Mouse (Mus musculus) hematopoietic stem cell, adult 5-6 weeks (primary cell): ENCODE measurements around the gene Gpr88. TPM values are rescaled to one million over a fixed set of nuclear protein-coding genes. Genes with fewer than 3 reads are reported as not detected.
A peak's percentile ranks its signal among the peaks of the same experiment; 100 is the strongest.
"Not testable (repeated sequence)": the region's sequence is repeated elsewhere in the genome, so short reads cannot be mapped to it uniquely, and the experiment has no call there.

ENCODE experiments used
- ATAC-seq, 2 experiments: fragments of 125-278 bp in 1 of 2; replicated peaks in 1 of 2; 2 replicates each; pipeline ENCODE4 v1.8.0; 2016 to 2017; ENCODE audit warnings: inconsistent platforms in 2 of 2, mild to moderate bottlenecking in 2 of 2, moderate number of reproducible peaks in 2 of 2, low read depth in 1 of 2, moderate TSS enrichment in 1 of 2; ENCODE audit not compliant: low FRiP score in 2 of 2, poor library complexity in 2 of 2, severe bottlenecking in 2 of 2, insufficient read depth in 1 of 2, low TSS enrichment in 1 of 2
- total RNA-seq: library from RNA; stranded (forward); fragments of 172-1452, 232-1000 nt; gene quantifications from 2 replicates; pipeline ENCODE4 v1.2.3, GENCODE M21; 2017

Gpr88 gene
- total RNA-seq, 1 experiment from 2014 or later = not detected

DNA sequence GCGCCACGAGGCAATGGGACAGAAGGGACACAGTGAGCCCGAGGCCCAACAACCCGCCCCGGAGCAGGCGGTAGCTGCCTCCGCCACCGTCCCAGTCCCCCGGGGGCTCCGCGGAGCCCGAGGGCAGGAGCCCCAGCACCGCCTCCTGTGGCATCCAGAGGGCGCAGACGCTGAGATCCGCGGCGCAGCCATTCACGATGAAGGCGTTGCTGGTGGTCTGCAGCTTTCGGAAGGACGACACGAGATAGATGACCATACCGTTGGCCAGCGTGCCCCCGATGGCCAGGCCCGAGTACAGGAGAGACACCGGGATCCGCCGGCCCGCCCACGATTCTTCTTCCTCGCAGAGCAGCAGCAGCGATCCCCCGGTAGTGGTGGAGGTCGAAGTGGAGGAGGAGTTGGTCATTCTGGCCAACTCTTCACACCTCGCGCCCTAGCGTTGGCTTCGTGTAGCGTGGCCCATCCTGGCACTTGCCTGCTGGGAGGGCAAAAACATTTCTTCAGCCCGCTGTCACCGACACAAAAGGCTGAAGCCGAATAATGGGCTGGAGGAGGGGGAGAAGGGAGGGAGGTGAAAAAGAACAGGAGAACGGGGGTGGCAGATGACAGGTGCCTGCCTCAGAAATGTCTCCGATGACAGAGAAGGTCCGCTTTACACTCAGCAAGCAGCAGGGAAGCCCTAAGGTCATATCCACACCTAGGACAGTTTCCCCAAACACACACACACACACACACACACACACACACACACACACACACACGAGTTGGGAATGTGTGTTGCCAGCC, 855 bp downstream of the Gpr88 start:
- peak; percentile 28 to 36; a peak in 3 of 4 replicates for ATAC-seq

DNA sequence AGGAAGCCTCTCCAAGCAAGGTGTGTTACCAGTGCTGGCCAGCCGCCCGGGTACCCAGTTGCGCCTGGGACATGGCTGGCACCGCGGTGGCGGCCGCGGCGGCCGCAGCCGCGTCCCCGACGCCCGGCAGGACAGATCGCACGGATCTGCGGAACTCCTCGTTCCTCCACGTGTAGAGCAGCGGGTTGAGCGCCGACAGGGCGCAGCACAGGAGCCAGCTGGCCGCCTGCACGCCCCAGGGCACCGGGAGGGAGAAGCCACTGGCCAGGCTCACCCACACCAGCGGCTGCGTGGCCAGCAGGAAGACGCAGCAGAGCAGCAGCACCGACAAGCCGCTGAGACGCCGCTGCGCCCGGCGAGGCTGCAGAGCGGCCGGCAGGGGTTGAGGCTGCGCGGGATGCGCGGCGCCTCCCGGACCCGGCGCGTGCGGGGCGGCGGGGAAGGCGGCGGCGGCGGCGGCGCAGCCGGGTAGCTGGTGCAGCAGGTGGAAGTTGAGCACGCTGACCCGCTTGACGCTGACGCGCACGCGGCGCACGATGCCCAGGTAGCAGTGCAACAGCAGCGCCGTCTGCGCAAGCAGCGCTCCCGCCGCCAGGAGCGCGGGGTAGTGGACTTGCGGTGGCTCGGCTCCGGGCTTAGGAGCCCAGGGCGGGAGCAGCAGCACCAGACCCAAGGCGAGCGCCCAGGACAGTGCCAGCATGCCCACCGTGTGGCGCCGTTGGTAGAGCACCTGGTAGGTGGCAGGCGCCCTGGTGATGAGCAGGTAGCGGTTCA, 1.6 kb downstream of the Gpr88 start:
- peak; percentile 16 to 25; a peak in 3 of 4 replicates for ATAC-seq

DNA sequence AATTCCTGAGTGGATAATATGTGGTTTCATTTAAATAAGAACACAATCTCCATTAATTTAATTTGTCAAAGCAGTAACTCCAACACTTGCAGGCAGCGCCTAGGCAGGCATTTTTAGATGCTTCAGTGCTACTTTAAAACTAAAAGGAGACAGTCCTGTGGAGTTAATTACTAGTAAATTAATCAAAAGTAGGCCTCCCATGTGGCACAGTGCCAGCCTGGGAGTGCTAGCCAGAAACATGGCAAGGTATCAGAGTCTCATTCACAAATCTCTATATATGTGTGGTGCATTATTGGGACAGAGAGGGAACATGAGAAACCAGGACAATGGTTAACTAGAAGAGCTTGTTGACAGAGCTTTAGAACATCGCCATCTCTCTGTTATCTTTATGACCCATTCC, 4.3 kb downstream of the Gpr88 start:
- no peak for ATAC-seq

DNA sequence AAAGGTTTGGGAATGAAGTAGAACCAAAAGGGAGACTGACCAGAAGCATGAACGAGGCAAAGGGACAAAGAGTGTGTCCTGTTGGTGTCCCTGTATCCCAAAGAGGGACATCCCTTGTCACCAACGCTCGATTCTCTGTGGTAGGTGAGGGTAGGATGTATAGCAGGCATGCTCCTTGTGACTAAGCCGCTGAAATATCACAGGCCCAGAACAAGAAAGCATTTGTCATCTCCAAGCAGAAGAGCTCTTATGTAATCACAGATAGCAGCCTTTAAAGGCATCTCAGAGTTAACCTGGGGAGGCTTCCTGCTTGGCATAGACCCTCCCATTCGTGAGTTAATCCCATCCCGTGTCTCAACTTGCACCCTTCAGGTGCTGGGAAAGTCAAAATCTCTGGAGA, 8.8 kb downstream of the Gpr88 start:
- ATAC-seq = no peak

DNA sequence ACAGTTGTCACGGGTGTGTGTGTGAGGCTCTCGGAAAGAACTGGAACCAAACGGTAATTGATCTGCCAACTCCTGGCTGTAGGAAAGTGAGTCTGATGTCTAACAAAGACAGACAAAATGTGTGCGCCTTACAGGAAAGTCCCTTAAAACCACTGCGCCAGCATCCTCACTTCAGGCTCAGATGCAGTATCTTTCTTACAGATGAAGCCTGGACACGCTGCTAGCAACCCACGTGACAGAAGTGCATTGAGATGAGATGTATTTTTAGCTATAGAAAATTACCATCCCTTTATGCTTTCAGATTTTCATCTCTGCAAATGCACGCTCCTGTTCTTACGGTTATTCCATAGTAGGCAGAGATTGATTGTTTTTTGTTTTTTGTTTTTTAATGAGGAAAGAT, 10.6 kb downstream of the Gpr88 start:
- ATAC-seq = no peak

DNA sequence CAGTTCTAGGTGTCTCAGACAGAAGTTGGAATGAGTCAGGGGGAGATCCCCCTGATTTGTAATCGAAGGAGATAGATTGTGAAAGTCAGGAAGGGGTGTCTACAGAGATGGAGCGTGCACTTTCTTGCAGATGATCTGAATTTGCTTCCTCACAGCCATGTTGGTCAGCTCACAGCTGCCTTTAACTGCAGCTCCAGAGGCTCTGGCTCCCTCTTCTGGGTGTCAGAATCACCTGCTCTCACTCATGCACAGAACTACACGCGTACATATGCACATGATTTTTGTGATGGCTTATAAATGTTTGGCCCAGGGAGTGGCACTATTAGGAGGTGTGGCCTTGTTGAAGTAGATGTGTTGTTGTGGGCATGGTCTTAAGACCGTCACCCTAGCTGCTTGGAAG, 15.8 kb downstream of the Gpr88 start:
- no peak for ATAC-seq

DNA sequence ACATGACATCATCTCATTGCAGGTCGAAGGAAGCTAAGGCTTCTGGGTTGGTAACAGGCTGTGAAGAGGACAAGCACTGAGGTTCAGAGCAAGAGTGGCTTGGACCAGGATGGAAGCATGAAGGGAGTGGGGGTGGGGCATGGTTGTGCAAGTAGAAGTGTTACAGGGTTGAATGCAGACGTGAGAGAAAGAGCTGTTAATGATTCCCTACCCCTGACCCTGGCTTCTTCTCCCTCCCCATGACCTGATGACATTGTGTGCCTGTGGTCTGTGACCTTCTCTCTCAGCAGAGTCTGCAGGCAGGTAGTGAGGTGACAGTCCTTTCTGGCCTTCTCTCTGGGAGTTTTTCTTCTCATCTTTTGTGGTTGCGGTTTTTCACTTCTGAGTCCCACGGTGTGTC, 16.4 kb downstream of the Gpr88 start:
- ATAC-seq = no peak

DNA sequence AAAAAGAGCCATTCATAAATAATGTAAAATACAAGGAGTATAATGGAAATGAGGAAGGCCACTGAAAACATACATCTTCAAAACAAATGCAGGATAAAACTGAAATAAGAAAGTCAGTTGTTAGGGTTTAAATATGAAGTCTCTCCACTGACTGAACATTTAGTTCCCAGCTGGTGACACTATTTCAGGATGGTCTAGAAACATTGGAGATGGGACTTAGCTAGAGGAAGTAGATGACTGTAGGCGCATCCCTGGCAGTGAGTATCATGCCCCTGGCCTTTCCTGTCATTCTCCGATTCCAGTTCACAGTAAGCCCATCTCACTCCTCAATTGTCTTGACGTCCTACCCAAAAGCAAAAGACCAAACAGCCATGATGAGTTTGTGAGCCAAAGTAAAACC, 19.8 kb downstream of the Gpr88 start:
- no peak for ATAC-seq

DNA sequence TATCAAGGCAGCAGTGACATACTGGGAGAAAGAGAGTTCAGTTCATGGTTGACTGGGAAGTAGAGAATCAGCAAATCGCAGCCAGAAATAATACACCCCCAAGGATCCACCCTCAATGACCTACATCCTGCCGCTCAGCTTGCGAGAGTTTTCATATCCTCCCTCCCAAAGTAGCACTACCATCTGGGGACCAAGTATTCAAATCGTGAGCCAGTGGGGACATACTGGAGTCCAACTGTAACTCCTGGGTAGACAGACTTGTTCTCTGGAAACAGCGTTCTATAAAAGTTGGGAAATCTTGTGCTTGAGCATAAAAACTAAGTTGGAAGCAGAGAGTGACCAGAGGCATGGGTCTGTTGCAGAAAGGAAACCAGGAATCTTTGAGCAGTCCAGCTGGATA, 20.5 kb downstream of the Gpr88 start:
- ATAC-seq = no peak

DNA sequence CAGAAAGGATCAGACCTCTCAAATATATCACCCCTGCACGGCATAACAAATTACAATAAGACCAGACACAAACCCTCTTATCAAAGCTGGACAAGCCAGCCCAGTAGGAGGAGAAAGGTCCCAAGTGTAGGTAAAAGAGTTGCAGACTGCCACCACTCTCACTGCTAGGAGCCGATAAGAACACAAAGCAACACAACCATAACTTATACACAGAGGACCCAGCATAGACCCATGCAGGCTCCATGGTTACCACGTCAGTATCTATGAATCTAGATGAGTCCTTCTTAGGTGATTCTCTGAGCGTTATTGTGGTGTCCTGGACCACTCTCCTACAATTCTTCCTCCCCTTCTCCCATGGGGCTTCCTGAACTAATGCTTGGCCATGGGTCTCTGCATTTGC, 24.0 kb downstream of the Gpr88 start:
- no peak for ATAC-seq

DNA sequence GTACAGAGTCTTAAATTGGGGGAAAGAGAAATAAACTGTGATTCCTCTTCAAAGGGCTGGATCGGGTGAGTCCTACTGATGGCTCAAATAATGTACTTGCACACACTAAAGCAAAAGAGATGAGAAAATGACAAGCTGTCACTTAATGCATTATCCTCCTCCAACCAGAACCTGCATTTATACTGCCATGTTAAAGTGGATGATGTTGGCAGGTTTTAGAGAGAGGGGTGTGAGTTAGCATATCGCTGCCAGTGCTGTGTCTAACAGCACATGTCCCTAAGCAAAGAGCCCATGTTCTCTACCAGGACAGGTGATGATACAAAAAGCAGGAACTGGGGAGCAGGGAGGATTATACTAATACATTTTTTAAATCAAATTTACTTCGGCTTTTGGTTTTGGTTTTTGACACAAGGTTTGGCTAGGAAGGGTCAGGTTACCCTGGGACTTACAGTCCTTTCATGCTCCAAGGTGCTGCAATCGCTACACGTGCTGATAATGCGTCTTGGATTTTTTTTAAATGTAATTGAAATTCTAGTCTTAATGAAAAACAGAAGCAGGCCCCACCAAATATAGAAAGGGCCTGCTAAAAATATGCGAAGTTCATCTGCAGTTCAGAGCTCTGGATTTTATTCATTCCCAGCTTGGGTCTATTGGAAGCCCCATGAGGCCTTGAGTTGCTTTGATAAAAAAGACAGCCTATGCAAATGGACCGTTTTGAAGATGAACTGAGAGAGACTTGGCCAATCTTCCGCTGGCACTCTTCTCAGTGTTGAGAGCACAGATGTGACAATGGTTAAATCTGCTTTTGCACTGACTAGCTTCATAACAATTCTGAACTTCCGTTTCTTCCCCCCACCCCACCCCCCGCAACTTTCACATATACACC, 24.7 kb downstream of the Gpr88 start:
- no peak for ATAC-seq

DNA sequence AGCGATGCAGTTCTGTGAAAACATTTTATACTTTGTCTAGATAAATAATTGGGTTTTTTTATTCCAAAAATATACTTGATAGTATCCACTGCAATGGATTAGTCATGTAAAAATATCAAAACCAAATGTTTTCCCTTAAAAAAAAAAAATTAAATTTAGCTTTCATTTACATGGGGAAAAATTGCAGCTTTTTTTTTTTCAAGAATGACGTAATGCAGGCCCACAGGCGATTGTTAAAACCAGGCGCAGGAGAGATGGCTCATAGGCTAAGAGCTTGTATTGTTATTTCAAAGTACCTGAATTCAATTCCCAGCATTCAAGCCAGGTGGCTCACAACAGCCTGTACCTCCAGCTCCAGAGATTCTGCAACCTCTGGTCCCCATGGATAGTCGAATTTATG, 25.9 kb downstream of the Gpr88 start:
- no peak for ATAC-seq

DNA sequence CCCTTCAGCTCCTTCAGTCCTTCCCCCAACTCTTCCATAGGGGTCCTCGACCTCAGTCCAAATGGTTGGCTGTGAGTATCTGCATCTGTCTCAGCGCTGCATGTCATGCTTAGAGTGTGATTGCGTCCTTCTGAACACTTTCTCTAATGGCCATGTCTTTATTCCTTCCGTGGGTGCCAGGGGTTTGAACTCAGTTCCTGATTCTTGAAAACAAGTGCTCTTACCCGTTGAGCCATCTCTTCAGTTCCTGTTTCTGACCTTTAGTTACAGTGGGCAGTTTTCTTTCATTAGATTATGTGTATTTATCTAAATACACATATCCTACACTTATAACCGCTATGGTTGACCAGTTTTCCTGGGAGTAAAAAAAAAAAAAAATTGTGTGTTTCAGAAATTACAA, 26.4 kb downstream of the Gpr88 start:
- ATAC-seq = no peak

DNA sequence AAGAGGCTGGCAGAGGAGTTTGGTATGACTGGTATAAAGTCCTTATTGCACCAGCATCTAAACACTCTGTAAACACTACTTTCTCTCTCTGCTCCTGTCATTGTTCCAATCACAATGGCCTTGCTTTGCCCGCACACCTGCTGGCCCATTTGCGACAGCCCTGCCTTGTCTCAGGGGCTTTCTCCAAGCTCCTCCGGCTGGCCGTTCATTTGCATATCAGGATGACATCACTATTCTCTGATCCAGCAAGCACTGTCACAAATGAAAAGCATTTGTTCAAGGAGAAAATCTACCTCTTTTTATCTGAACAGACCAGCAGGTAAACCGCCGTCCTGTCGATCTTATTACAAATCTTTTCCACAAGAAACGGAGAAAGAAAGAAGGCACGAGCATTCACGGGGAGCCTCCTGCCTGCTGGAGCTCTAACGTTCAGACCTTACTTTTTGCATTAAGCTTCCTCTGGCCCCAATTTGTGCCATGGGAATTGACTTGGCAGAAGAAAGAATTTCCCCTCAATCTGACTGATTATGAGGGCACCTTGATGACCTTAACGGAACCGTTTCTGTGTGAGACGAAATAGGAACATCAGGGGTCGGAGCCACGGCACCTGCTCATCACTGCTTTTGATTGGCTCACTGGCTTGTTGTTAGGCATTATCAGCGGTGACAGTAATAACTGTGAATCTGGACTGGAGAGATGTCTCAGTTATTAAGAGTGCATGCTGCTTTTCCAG, 30.6 kb downstream of the Gpr88 start:
- no peak for ATAC-seq

DNA sequence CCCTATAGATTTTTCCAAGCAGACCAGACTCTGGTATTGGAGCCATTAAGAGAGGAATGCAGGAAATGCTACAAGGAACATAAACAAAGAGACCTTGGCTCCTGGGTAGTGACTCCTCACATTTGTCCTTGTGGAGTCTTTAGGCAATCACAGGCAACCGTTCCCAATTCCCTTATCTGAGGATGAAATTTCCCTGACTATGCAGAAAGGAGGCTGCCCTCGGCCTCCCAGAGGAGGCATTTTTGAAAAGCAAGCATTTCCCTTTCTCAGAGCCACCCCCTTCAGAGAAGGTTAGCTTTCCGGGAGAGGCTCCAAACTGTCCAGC, 31.7 kb downstream of the Gpr88 start:
- no peak for ATAC-seq

DNA sequence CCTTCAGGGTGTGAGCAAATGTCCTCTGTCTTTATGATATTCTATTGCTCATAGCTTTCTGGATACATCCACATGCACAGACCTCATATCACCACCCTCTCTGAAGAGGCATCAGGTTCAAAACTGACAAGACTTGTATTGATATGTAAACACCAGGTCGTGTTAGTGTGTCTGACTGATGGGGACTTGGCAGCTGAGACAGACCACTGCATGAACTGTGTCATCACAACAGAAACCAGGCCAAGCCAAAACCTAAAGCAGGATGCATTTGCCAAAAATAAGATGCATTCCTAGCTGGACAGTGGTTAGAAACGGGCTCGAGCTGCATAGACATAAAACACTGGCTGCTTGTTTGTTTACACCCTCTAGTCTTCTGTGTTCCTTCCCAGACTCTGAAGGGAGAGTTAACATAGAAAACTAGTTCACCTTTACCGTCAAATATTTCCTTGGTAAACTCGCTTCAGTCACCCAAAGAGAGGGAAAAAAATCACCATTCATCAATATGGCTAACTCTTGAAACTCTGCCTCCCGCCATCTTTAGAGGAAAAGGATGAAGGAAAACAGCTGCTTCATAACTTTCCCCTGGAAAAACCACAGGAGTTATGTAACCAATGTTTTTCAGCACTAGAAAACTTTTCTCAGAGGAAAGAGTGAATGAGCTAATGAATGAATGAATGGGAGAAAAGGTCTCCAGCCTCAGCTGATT, 32.2 kb downstream of the Gpr88 start:
- ATAC-seq = no peak

DNA sequence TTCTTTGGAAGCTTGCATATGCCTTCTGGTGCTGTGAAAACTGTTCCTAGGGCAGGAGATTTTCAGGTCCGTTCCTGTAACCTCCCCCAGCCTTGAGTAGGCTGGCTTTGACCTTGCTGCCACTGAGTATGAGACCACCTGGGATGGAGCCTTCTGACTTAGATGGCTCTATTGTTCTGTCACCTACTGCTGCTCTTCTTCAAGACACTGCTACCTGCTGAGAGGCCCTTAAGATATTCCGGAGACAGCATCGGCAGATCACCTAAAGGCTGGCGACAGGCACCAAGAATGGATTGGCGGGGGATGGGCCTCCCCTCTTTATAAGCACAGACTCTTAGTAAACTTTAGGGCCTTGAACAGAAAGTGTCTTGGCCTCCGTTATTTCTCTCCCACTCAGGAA, 35.9 kb downstream of the Gpr88 start:
- ATAC-seq = not testable (repeated sequence)
